22 mouse cellular contexts compared by ENCODE assay signal in genomic region chr17:24596073-24596466, GRCm38 (mm10). TPM values are rescaled to one million over a fixed set of nuclear protein-coding genes. Genes with fewer than 3 reads are reported as not detected.
A peak's percentile ranks its signal among the peaks of the same experiment; 100 is the strongest.
DNase-seq lines count a peak whose midpoint lies in the region; ATAC-seq and TF ChIP-seq lines count a peak whose summit lies in the region.
"Had no signal": no experiment of that assay in that cellular context is flagged by ENCODE, and none has a peak within 500 bp of the region (broad histone marks: within the 10 kb centered on the region; RNA-seq: fewer than 3 reads in every experiment).

No protein-coding gene starts in this region.

- 83% methylated on average over 5 of the region's 5 CpGs for WGBS in hindbrain, postnatal 0 days
- WGBS in hindbrain, embryonic 11.5 days, result 88% methylated on average over 5 of the region's 5 CpGs

- H3K9me3 ChIP-seq in hindbrain, postnatal 0 days (ENCODE audit: low read length), result no peaks in the 10 kb centered on the region
- no peaks in the 10 kb centered on the region for H3K9me3 ChIP-seq in hindbrain, embryonic 11.5 days (ENCODE audit: control insufficient read depth, low read length)
- H3K9me3 ChIP-seq: forebrain, embryonic 10.5 days; forebrain, embryonic 13.5 days; intestine, embryonic 15.5 days had no signal

- H3K4me2 ChIP-seq in hindbrain, postnatal 0 days (ENCODE audit: low read depth, low read length), result no peak overlapping the region
- no peak overlapping the region for H3K4me2 ChIP-seq in hindbrain, embryonic 11.5 days (replicated peaks; ENCODE audit: low read depth, low read length)
- H3K4me2 ChIP-seq: forebrain, embryonic 13.5 days; heart, embryonic 11.5 days; hindbrain, embryonic 14.5 days; intestine, embryonic 15.5 days had no signal

- no peak for TF ChIP-seq POLR2A in cortical plate, adult 2 months (IDR thresholded peaks at IDR 0.05; ENCODE audit: extremely low read depth, insufficient read depth, low read length)

- H3K27ac ChIP-seq in hindbrain, postnatal 0 days, result peak overlapping the region; percentile 20; the same call in 1 of the 2 replicates
- H3K27ac ChIP-seq in hindbrain, embryonic 11.5 days (ENCODE audit: low read depth, low read length), result no peak overlapping the region
- peak overlapping the region; percentile 30; the same call in 1 of the 2 replicates for H3K27ac ChIP-seq in cortical plate, adult 2 months (ENCODE audit: insufficient read depth, low read length)
- H3K27ac ChIP-seq: forebrain, embryonic 10.5 days; forebrain, embryonic 13.5 days; hindbrain, embryonic 14.5 days; intestine, embryonic 15.5 days had no signal

- intact Hi-C loops in heart, postnatal 25 days (cut with DNase I), result no loop called here

- H3K36me3 ChIP-seq in hindbrain, postnatal 0 days (ENCODE audit: insufficient read depth, low read length), result peaks cover 87% of the 10 kb centered on the region
- H3K36me3 ChIP-seq in hindbrain, embryonic 11.5 days (ENCODE audit: control insufficient read depth, insufficient read depth, low read length), result peaks cover 17% of the 10 kb centered on the region

- no peak for ATAC-seq in cerebellum, adult (ENCODE audit: insufficient number of reproducible peaks, low FRiP score, low TSS enrichment)
- no peak for ATAC-seq in hindbrain, postnatal 0 days
- ATAC-seq in hindbrain, embryonic 11.5 days (ENCODE audit: low FRiP score), result no peak
- ATAC-seq: CD4-positive, CD25-positive, alpha-beta regulatory T cell, adult 4 months; forebrain, embryonic 16.5 days; intestine, embryonic 15.5 days had no signal

- H3K27me3 ChIP-seq in hindbrain, postnatal 0 days (ENCODE audit: insufficient read depth, low read length), result no peaks in the 10 kb centered on the region
- no peaks in the 10 kb centered on the region for H3K27me3 ChIP-seq in hindbrain, embryonic 11.5 days (ENCODE audit: control insufficient read depth, insufficient read depth, low read length)
- H3K27me3 ChIP-seq: forebrain, embryonic 13.5 days; intestine, embryonic 15.5 days had no signal

- H3K4me3 ChIP-seq in hindbrain, postnatal 0 days (ENCODE audit: low read length), result no peak overlapping the region
- no peak overlapping the region for H3K4me3 ChIP-seq in hindbrain, embryonic 11.5 days (ENCODE audit: low read depth, low read length)
- H3K4me3 ChIP-seq in cortical plate, adult 2 months (ENCODE audit: insufficient read depth, low read length), result no peak overlapping the region
- H3K4me3 ChIP-seq: forebrain, embryonic 10.5 days; forebrain, embryonic 13.5 days; intestine, embryonic 15.5 days had no signal

- no peaks in the 10 kb centered on the region for H3K4me1 ChIP-seq in hindbrain, postnatal 0 days (ENCODE audit: insufficient read depth, low read length)
- no peaks in the 10 kb centered on the region for H3K4me1 ChIP-seq in hindbrain, embryonic 11.5 days (replicated peaks; ENCODE audit: control insufficient read depth, insufficient read depth, low read length)
- no peaks in the 10 kb centered on the region for H3K4me1 ChIP-seq in cortical plate, adult 2 months (ENCODE audit: control insufficient read depth, insufficient read depth, low read length)
- H3K4me1 ChIP-seq: forebrain, embryonic 10.5 days; forebrain, embryonic 13.5 days; intestine, embryonic 15.5 days had no signal

- TF ChIP-seq CTCF in hindbrain, postnatal 0 days (IDR thresholded peaks at IDR 0.05; ENCODE audit: low read depth), result no peak
- no peak for TF ChIP-seq CTCF in cortical plate, adult 2 months (IDR thresholded peaks at IDR 0.05; ENCODE audit: extremely low read depth, insufficient read depth, low read length)

- H3K9ac ChIP-seq in hindbrain, postnatal 0 days (replicated peaks; ENCODE audit: low read length), result no peak overlapping the region
- no peak overlapping the region for H3K9ac ChIP-seq in hindbrain, embryonic 11.5 days (ENCODE audit: low read depth, low read length)
- H3K9ac ChIP-seq: forebrain, embryonic 13.5 days; hindbrain, embryonic 14.5 days; intestine, embryonic 15.5 days had no signal

- DNase-seq in cerebellum, adult 9-10 months, result peak; percentile 52
- DNase-seq in heart, adult 11 months, result peak; percentile 92
- DNase-seq in heart, postnatal 25 days (ENCODE audit: low spot score), result no peak
- DNase-seq in hindbrain, postnatal 0 days (ENCODE audit: low spot score), result no peak
- DNase-seq in hindbrain, embryonic 11.5 days (ENCODE audit: low spot score), result no peak
- no peak for DNase-seq in kidney, adult 18-20 months
- DNase-seq: adrenal gland, adult 2 months; adrenal gland, postnatal 14 days; gastrocnemius, postnatal 10 days; gastrocnemius, postnatal 36 days; heart, postnatal 10 days; kidney, adult 11 months; kidney, adult 9 months had no signal

RNA-seq across cellular contexts. Expression of gene Tsc2, which starts 36.4 kb away (rescaled TPM):
- total RNA-seq in heart, postnatal 25 days (2021), result 100 to 1,000 TPM in 1 of 2 experiments, 10 to 100 TPM in 1; 93.9 to 101 TPM
- 98.0 and 114 TPM in 2 replicates for total RNA-seq in hindbrain, postnatal 0 days (2014; rRNA removed)
- 45.7 and 51.2 TPM in 2 replicates for polyA plus RNA-seq in hindbrain, postnatal 0 days (2015; fragmentation: Nextera tagmentation; extraction: Ambion mirVana)
- polyA plus RNA-seq in hindbrain, embryonic 11.5 days (2014; fragmentation: Nextera tagmentation; extraction: Ambion mirVana), result 46.5 and 53.6 TPM in 2 replicates
- polyA plus RNA-seq in cortical plate, adult 2 months (2012; rRNA removed), result 163 and 192 TPM in 2 replicates

RNA-seq across cellular contexts. Expression of gene Nthl1, which starts 36.4 kb away (rescaled TPM):
- total RNA-seq in heart, postnatal 25 days (2021), result 1 to 10 TPM; 2.8 to 3.4 TPM
- 4.2 and 5.6 TPM in 2 replicates for total RNA-seq in hindbrain, postnatal 0 days (2014; rRNA removed)
- polyA plus RNA-seq in hindbrain, postnatal 0 days (2015; fragmentation: Nextera tagmentation; extraction: Ambion mirVana), result 7.2 and 7.8 TPM in 2 replicates
- polyA plus RNA-seq in hindbrain, embryonic 11.5 days (2014; fragmentation: Nextera tagmentation; extraction: Ambion mirVana), result 12.0 and 16.2 TPM in 2 replicates
- polyA plus RNA-seq in cortical plate, adult 2 months (2012; rRNA removed), result 9.7 and 10.8 TPM in 2 replicates

RNA-seq across cellular contexts. Expression of gene Pkd1, which starts 46.4 kb away (rescaled TPM):
- 10 to 100 TPM; 41.2 to 50.6 TPM for total RNA-seq in heart, postnatal 25 days (2021)
- 87.9 and 99.2 TPM in 2 replicates for total RNA-seq in hindbrain, postnatal 0 days (2014; rRNA removed)
- polyA plus RNA-seq in hindbrain, postnatal 0 days (2015; fragmentation: Nextera tagmentation; extraction: Ambion mirVana), result 14.9 and 16.0 TPM in 2 replicates
- polyA plus RNA-seq in hindbrain, embryonic 11.5 days (2014; fragmentation: Nextera tagmentation; extraction: Ambion mirVana), result 16.0 and 22.2 TPM in 2 replicates
- 82.0 and 91.8 TPM in 2 replicates for polyA plus RNA-seq in cortical plate, adult 2 months (2012; rRNA removed)

RNA-seq across cellular contexts. Expression of gene Slc9a3r2, which starts 54.1 kb away (rescaled TPM):
- total RNA-seq in heart, postnatal 25 days (2021), result 100 to 1,000 TPM in 1 of 2 experiments, 10 to 100 TPM in 1; 96.0 to 135 TPM
- total RNA-seq in hindbrain, postnatal 0 days (2014; rRNA removed), result 72.8 and 91.1 TPM in 2 replicates
- 57.6 and 60.6 TPM in 2 replicates for polyA plus RNA-seq in hindbrain, postnatal 0 days (2015; fragmentation: Nextera tagmentation; extraction: Ambion mirVana)
- 36.0 and 36.3 TPM in 2 replicates for polyA plus RNA-seq in hindbrain, embryonic 11.5 days (2014; fragmentation: Nextera tagmentation; extraction: Ambion mirVana)
- polyA plus RNA-seq in cortical plate, adult 2 months (2012; rRNA removed), result 68.2 and 69.0 TPM in 2 replicates
- polyA plus RNA-seq: CD4-positive, CD25-positive, alpha-beta regulatory T cell, adult 4 months had no signal

Comparison
In these comparisons a context has a peak if more than half of its experiments do, and no peak if none do; other contexts are left out.
1. DNase-seq: peak in cerebellum, adult 9-10 months (single experiment) and heart, adult 11 months (single experiment); none in heart, postnatal 25 days (single experiment), hindbrain, postnatal 0 days (single experiment), hindbrain, embryonic 11.5 days (single experiment) and kidney, adult 18-20 months (single experiment).